Mouse (Mus musculus): ENCODE measurements around the gene Dnaja2.

The Dnaja2 gene

DNA sequence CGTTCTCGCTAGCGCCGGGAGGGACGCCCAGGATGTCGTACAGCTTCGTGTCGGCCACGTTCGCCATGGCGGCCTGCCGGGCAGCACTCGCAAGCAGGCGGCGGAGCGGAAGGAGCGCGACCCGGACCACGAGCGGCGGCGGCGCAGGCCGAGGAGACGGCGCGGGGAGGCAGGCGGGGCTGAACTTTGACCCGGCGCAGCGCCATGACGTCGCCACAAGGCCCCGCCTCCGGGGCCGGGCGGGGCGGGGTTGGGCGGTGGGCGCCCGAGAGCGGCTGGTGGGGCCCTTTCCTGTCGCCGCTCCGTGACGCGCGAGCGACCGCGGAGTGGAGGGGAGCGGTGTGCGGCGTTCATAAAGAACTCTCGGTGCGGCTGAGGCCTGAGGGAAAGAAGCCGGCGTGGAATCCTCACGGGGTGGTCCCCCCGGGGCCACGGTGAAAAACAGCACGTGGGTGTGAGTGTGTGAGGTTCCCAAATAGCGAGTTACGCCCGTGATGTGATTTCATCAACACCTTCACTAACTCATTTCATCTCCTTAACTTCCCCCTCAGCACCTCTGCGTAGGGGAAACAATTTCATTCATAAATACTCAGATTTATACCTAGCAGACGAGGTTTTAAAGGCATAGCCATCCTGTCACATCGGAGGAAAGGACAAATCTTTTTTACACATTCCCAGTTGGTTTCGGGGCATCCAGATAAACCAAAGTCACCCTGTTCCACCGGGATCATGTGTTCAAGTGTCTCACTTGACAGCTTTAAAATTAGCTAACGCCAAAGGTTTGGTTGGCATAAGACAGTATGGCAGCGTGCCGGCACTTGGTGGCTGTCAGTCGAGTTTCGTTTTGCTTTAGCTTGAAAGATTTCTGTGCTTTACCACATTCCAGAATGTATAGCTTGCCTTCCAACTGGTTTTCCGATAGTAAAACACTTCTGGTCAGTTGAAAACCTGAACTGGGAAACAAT is at the start of gene Dnaja2:
Gene Dnaja2 (minus strand): TSS at position 164 of the 965 bp plus-strand sequence.
- in situ Hi-C loops (cut with MboI; ENCODE audit: low sequenced_read_pairs): no loop called here

DNA sequence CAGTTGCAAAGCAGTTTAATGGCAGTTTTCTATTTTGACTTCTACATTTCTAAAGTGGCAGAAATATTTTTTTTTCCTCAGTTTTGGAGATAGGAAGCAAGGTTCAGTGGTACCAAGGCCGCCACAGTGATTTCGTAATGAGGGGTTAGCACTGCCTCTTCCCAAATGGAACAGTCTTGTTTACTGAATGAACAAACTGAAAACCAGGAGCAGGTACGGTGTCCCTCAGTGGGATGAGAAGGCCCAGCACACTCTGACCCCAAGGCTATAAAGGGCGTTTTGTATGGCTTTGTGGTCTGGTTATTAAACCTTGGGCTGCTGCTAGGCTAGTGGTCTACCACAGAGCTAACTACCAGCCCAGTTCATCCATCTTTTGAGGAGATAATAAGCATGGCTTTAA is 49.1 kb upstream of the Dnaja2 start:
- in situ Hi-C loops (cut with MboI; ENCODE audit: low sequenced_read_pairs): no loop called here

DNA sequence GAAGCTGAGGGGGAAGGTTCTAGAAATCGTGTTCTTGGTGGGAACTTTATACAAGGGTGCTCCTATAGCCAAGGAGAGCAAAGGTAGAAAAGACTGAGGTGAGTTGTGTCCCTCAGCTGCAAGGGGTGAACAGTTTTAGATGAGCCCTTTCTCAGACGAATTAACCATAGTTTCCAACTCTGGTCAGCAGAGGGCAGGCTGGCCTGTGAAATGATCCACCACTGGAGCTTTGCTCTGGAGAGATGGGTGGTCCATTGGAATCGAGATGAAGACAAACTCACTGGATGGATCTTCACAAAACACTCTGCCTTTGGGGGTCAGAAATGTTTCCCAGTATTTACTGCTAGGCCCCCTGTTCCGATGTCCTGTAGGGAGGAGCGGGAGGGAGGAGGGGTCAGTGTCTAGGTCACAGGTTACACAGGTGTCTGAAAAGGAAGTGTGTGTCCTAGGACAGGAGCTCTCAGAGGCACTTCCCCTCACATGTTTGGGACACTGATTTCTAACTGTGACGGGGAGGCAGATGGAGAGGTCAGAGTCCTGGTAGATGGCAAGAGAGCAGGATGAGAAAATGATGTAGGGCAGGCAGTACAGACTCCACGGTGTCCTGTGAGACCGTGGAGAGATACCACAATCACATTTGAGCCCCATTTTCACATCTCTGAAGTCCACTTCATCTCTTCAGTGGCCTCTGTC is 48.2 kb upstream of the Dnaja2 start:
- in situ Hi-C loops (cut with MboI; ENCODE audit: low sequenced_read_pairs): no loop called here

DNA sequence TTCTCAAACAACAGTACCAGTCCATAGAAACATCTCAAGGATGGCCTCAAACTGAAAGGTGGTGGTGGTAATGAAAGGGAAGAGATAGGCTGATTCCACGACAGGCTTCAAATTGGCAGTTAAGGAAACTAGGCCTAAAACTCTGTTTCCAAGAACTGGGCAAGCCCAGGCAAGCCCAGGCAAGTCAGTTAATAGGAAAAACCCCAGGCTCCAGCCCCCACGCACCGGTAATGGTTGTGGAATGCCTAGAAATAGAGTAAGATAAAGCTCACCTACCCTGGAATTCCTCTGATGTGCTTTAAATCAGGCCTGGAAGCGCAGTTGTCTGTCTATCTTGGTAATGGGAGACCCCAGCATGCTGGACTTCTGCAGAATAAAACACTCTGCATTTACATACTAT is 47.6 kb upstream of the Dnaja2 start:
- in situ Hi-C loops (cut with MboI; ENCODE audit: low sequenced_read_pairs): no loop called here

DNA sequence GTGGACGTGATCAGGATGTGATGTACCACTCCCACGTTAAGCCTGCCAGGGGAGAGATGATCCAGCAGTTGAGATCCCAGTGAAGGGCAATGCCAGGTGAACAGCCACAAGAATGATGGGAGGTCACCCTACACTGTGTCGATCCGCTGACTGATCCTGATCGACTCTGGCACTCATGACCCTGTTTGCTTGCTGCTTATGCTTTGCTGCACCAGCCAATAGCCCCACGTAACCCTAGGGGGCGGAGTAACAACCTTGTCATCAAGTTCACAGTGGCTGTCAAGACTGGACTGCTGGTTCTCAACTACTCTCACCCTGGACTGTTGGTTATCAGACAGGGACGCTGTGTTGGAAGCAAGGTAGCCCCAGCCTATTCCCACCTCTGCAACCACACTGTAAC is 46.6 kb upstream of the Dnaja2 start:
- in situ Hi-C loops (cut with MboI; ENCODE audit: low sequenced_read_pairs): no loop called here

DNA sequence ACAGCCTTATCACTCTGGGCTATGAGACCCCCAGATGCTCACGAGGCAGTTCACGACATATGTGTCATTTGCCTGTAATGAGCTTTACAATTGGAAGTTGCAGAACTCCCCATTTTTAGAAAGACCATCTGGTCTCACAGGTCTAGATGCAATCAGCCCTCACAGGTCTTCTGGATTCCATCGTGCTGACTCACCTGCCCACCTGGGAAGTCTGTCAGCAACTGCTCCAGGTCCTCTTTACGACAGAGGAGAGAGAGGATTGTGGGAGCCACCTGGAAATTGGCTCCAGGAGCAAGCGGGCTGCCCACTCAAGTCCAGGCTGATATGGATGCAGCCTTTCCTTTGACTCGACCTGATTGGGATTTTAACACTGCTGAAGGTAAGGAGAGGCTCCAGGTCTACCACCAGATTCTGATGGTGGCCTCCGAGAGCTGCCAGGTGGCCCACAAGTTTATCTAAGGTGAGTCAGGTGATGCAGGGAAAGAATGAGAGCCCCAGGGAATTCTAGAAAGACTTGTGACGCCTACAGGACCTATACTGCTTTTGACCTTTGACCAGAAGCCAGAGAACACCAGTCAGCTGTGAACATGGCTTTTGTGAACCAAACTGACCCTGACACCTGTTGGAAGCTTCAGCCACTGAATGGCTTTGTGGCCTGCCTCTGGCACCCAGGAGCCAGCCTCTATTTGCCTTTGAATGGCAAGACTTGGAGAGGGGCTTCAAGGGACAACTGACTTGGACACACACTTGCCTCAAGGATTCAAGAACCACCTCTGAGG is 42.5 kb upstream of the Dnaja2 start:
- in situ Hi-C loops (cut with MboI; ENCODE audit: low sequenced_read_pairs): no loop called here

DNA sequence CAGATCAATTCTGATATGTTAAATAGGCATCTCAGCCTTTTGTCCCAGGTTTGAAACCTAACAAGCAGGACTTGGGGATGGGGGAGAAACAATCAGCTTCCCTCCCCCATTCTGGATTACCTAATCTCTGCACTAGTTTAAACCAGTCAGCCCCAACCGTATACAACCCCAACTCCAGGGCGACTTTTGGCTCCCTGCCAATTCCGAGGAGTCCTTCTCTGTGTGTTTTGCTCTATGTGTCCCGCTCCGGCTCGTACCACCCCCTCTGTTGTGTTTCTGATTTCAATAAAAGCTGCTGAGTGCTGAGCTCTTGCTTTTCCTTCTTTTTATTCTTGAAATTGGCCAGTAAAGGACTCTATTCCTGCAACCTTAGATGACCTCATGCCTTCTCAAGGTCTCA is 40.2 kb upstream of the Dnaja2 start:
- in situ Hi-C loops (cut with MboI; ENCODE audit: low sequenced_read_pairs): no loop called here

DNA sequence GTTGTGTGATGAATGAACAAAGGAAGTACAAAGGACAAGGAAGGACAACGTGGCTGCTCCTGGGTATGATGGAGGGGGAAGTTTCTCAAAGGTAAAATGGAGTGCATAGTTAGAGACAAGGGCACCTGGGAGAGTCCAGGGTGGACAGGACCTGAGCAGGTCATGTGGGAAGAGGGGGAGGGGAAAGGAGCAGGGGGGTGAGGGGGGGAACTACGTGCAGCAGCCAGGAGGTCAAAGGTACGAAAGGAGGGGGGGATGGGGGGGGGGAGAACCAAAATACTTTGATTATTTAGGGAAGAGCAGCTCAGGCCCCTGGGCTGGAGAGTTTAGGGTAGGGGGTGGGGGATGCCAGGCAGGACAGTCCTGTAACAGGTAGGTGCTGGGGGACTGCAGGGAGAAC is 39.8 kb upstream of the Dnaja2 start:
- in situ Hi-C loops (cut with MboI; ENCODE audit: low sequenced_read_pairs): no loop called here

DNA sequence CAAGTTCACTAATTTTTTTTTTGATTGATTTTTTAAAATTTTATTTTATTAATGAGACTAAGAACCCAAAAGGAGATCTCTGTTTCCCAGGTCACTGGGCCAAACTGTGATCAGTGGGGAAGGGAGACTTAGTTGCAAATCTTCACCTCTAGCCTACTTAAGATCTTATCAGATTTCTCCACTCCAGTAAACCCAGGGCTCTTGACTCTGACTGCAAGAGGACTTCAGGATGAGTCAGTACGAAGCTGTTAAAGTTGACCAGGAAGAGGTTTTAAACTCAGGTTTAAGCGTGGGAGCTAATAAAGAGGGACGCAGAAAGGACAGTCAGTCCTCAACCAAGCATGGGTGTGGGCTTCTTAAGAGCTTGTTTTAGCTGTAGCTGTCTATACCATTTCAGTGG is 38.2 kb upstream of the Dnaja2 start:
- in situ Hi-C loops (cut with MboI; ENCODE audit: low sequenced_read_pairs): no loop called here

DNA sequence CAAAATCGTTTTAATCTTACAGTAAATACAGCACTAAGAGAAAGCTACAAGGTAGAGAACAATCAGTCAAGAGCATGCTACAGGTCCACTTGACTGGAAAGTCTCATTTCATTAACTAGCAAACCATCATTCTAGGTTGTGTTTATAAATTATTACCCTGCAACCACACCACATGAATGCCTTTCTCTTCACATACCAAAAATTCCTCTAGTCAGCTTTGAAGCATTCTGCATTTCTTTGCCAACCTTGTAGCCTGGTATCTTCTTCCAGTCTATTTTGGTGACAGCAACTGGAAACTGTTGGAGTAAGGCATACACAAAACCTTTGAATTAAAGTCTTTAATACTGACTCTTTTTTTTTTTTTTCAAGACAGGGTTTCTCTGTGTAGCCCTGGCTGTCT is 36.4 kb upstream of the Dnaja2 start:
- in situ Hi-C loops (cut with MboI; ENCODE audit: low sequenced_read_pairs): no loop called here

DNA sequence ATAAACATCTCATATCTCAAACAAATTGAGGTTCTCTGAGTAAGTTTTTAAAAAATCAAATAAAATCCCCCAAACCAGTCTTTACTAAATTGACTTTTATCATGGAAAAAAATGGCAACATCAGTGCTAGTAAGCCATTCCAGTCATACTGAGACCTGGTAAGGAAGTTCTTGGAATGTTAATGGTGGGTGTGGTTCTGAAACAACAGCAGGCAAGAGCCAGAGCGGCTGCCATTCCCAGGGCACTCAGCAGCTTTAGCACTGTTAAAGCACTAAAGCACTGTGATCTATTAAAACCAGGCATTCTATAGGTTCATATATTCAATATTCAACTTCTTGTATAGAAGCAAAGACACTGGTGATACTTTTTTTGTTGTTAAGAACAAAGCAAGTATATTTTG is 35.1 kb upstream of the Dnaja2 start:
- in situ Hi-C loops (cut with MboI; ENCODE audit: low sequenced_read_pairs): no loop called here

DNA sequence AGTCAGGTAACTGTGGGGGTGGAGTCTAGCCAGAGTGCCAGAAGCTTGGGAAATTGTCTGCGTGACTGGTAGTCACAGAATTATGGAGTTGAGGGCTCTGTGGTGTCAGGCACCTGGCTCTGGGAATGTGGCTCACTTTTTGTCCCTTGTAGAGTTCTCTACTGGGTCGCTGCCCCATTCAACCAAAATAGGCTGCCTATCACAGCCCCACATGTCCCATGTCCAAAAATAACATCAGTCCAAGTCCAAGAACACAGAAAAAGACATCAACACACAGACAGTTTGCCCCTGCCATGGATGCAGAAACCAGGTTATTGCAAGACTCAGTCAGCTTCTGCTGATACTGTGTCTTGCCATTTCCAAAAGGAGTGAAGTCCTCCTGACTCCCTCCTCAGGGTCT is 33.5 kb upstream of the Dnaja2 start:
- in situ Hi-C loops (cut with MboI; ENCODE audit: low sequenced_read_pairs): no loop called here

DNA sequence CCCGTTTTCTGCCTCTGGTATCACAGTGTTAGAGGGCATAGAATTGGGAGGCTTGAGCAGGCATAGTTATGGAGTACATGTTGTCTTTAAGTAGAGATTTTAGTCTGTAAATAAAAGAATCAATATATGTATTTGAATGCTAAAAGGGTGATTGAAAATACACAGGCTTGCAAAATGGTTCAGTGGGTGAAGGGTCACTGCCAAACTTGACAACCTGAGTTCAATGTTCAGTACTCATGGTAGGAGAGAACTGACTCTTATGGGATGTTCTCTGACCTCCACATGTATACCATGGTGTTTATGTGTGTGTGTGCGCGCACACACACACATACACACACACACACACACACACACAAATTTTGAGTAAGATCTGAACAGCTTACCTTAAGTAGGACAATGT is 22.5 kb upstream of the Dnaja2 start:
- in situ Hi-C loops (cut with MboI; ENCODE audit: low sequenced_read_pairs): no loop called here

DNA sequence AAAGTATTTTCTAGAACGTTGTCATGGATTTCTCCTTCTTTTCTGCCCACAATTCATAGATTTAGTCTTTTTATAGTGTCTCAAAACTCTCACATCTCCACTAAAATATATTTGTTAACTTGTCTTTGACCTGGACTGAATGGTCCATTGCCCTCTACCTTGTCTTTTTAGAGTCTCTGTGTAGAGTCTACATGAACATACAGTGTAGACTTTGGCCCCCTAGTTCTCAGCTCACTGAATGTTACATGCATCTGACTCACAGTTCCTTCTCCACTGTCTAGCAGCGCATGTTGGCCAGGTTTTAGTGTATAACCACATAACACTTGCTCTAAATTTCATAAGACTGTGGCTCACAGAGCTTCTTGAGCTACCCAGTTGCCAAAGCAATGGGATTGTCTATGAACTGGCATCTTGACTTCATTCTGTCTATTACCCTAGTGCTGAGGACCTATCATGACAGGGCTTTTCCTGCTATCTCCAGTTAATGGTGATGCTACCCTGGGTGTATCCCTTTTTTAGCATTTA is 18.9 kb upstream of the Dnaja2 start:
- in situ Hi-C loops (cut with MboI; ENCODE audit: low sequenced_read_pairs): no loop called here

DNA sequence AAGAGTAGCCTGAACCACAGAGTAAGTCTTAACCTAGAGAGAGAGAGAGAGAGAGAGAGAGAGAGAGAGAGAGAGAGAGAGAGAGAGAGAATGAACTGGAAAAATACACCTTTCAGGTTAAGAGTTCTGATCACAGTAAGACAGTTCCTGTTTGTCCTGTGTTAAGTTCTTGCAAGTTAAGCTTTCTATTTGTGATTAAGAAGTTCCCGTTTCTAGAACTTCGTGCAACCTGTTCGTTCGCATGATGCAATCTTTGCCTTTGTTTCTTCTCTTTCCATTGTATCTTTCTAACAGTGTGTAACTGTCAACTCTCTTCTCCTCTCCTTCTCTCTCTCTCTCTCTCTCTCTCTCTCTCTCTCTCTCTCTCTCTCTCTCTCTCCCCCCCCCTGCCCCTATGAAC is 15.3 kb upstream of the Dnaja2 start:
- in situ Hi-C loops (cut with MboI; ENCODE audit: low sequenced_read_pairs): no loop called here

DNA sequence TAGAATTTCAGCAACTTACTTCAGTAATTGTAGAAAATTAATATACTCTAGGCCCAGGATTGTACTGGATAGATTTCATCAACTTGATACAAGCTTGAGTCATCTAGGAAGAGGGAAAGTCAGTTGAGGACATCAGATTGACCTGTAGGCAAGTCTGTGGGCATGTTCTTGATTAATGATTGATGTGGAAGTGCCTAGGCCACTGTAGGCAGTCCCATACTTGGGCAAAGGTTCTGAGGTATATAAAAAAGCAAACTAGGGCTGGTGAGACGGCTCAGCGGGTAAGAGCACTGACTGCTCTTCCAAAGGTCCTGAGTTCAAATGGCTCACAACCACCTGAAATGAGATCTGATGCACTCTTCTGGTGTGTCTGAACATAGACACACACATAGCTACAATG is 12.7 kb upstream of the Dnaja2 start:
- in situ Hi-C loops (cut with MboI; ENCODE audit: low sequenced_read_pairs): no loop called here

DNA sequence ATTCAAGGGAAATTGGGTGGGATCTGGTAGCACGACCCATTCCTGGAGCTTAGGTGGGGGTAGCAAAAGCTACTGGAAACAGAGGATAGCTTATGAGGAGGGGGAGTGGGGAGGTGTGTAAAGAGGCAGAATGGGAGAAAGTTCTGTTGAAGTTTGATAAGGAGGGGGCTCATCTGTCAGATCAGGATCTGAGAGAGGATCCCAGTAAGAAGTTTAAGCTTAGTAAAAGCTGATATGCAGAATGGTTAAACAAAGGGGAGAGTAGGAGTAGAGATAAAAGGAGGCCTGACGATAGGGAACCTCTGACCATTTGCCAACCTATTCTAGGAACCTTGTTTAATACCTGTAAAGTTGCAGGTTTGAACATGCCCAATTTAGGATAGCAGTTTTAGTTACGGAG is 10.0 kb upstream of the Dnaja2 start:
- in situ Hi-C loops (cut with MboI; ENCODE audit: low sequenced_read_pairs): no loop called here

DNA sequence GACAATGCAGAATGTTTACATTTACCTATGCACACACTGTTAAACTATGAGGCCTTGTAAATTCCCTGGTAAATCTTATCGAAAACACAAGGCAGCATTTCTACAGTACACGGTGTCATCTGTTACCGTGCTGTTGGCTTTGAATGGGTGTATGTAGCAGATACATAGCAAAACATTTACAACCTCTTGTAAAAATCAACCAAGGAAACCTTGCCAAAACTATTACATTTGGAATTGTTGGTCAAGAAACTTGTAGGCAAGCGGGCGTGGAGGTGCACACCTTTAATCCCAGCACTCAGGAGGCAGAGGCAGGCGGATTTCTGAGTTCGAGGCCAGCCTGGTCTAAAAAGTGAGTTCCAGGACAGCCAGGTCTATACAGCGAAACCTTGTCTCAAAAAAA is 8.2 kb upstream of the Dnaja2 start:
- in situ Hi-C loops (cut with MboI; ENCODE audit: low sequenced_read_pairs): no loop called here

DNA sequence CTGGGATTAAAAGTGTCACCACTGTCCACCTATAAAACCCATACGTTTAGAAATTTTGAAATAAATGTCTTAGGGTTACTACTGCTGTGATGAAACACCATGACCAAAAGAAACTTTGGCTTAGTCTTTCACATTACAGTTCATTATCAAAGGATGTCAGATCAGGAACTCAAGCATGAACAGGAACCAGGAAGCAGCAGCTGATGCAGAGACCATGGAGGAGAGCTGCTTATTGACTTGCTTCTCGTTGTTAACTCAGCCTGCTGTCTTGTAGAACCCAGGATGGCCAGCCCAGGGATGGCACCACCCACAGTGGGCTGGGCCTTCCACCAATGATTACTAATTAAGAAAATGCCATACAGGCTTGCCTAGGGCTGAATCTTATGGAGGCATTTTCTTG is 4.8 kb upstream of the Dnaja2 start:
- in situ Hi-C loops (cut with MboI; ENCODE audit: low sequenced_read_pairs): no loop called here

DNA sequence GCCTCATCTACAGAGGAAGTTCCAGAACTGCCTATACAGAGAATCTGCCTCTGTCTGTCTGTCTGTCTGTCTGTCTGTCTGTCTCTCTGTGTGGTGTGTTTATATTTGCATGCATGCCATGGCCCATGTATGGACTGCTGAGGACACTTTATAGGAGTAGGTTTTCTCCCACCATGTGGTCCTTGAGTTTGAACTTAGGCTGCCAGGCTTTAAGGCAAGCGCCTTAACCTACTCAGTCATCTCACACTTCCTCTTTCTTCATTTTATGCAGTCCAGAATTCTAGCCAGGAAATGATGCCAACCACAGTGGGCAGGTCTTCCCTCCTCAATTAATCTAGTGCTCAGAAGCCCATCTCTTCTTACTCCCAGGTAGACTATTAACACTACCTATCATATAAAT is 4.1 kb upstream of the Dnaja2 start:
- in situ Hi-C loops (cut with MboI; ENCODE audit: low sequenced_read_pairs): no loop called here

DNA sequence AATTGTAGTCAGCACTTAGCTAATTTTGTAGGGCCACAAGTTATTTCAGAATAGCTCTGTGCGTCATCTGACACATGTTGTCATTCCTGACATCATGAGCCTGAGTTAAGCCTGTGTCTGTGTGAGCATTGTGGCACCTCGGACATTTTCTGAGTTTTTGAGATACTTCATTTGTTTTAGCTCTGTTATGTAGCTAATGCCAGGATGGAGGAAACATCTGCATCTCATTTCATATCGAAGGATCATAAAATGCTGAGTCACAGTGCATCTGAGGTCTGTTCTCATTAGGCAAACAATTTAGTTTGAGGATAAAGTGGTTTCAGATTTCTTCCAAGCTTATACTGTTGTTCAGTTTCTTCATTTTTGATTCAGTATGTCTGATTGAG is 2.5 kb upstream of the Dnaja2 start:
- in situ Hi-C loops (cut with MboI; ENCODE audit: low sequenced_read_pairs): no loop called here
